Mouse (Mus musculus): ENCODE measurements around the gene Ogdh. TPM values are rescaled to one million over a fixed set of nuclear protein-coding genes. Genes with fewer than 3 reads are reported as not detected.

Ogdh gene
- polyA plus RNA-seq, 1 experiment from 2014 or later = 105 TPM

- Histone ChIP-seq H3K9me3 (ENCODE audit: low read depth, low read length) (no peaks in the 10 kb centered on the region), H3K4me2 (no peak overlapping the region), H3K27me3 (ENCODE audit: insufficient read depth, low read length) (no peaks in the 10 kb centered on the region), H3K4me3 (ENCODE audit: low read depth, low read length) (no peak overlapping the region), H3K9ac (no peak overlapping the region), H3K27ac (ENCODE audit: low read depth) (no peak overlapping the region), H3K36me3 (ENCODE audit: insufficient read depth) (peaks cover 28% of the 10 kb centered on the region), H3K4me1 (ENCODE audit: insufficient read depth) (peaks cover 3% of the 10 kb centered on the region; the same call in 1 of the 2 replicates)
- DNase-seq (no peak), ATAC-seq (ENCODE audit: insufficient read depth) (no peak)
- 85% methylated on average over 4 of the region's 4 CpGs for WGBS
- no peak for TF ChIP-seq CTCF (IDR thresholded peaks at IDR 0.05; ENCODE audit: low read depth)
Observed at GRCm38 (mm10) chr11:6294632-6295031, 3.2 kb downstream of the Ogdh start.

DNA sequence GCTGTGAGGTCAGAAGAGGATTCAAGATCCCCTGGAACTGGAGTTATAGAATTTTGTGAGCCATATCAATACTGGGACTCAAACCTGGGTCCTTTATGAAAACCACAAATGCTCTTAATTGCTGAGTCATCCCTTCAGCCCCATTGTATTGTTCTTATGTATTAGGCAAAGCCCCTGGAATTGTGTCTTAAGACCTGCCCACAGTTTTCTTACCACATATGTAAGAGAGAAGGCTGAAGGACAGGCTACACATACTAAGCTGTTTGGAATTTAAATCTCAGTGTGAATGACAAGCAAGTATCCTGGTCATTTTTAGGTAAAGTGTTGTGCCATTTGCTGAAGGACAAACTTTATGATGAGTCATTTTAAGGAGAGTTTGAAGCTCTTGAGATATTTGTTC, 4.6 kb downstream of the Ogdh start:
- DNase-seq = no peak
- H3K9me3 ChIP-seq (ENCODE audit: low read depth, low read length) = no peaks in the 10 kb centered on the region
- no peak overlapping the region for H3K4me3 ChIP-seq (ENCODE audit: low read depth, low read length)
- H3K36me3 ChIP-seq (ENCODE audit: insufficient read depth) = peaks cover 42% of the 10 kb centered on the region
- H3K27ac ChIP-seq (ENCODE audit: low read depth) = no peak overlapping the region
- H3K4me1 ChIP-seq (ENCODE audit: insufficient read depth) = peaks cover 3% of the 10 kb centered on the region; the same call in 1 of the 2 replicates
- no peak for ATAC-seq (ENCODE audit: insufficient read depth)
- no peak overlapping the region for H3K9ac ChIP-seq
- no peak for TF ChIP-seq CTCF (IDR thresholded peaks at IDR 0.05; ENCODE audit: low read depth)
- no peaks in the 10 kb centered on the region for H3K27me3 ChIP-seq (ENCODE audit: insufficient read depth, low read length)
- H3K4me2 ChIP-seq = no peak overlapping the region

DNA sequence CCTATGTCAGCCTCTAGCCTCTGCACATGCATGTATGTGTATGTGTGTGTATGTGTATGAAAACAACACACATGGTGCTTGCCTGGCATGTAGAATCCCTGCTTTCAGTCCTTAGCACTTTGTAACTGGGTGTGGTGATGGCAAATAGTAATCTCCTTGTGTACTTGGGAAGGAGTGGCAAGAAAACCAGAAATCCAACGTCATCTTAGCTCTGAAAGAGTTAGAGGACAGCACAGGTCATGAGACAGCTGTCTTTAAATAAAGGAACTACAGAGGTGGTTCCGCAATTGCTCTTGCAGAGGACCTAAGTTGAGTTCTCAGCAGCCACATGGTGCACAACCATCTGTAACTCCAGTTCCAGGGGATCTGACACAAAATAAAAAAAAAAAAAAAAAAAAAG, 8.0 kb downstream of the Ogdh start:
- Histone ChIP-seq H3K9me3 (ENCODE audit: low read depth, low read length) (no peaks in the 10 kb centered on the region), H3K4me2 (no peak overlapping the region), H3K27me3 (ENCODE audit: insufficient read depth, low read length) (no peaks in the 10 kb centered on the region), H3K27ac (ENCODE audit: low read depth) (no peak overlapping the region), H3K4me1 (ENCODE audit: insufficient read depth) (no peaks in the 10 kb centered on the region), H3K9ac (no peak overlapping the region), H3K36me3 (ENCODE audit: insufficient read depth) (peaks cover 61% of the 10 kb centered on the region), H3K4me3 (ENCODE audit: low read depth, low read length) (no peak overlapping the region)
- ATAC-seq (ENCODE audit: insufficient read depth) (no peak), DNase-seq (no peak)
- TF ChIP-seq CTCF (IDR thresholded peaks at IDR 0.05; ENCODE audit: low read depth) = no peak
- 79% methylated on average over 2 of the region's 2 CpGs for WGBS

DNA sequence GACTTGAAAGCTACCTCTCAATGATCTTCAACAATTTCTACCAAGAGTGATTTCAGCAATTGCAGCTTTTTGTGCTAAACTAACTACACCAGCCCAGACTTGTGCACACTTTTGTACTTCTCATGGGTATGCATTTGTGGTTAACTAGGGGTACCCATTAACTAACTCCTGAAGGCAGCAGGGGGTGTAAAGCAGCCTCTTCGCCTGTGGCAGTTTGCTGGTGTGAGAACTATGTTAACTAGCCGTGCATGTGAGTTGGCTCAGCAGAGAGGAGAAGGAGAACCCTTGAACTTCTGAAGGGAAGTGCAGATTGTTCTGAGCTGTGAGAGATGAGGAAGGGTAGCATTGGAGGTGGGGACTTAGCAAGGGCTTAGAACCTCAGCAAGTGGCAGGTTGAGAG, 11.4 kb downstream of the Ogdh start:
- Histone ChIP-seq H3K4me1 (ENCODE audit: insufficient read depth) (no peaks in the 10 kb centered on the region), H3K27ac (ENCODE audit: low read depth) (no peak overlapping the region), H3K4me2 (no peak overlapping the region), H3K9ac (no peak overlapping the region), H3K36me3 (ENCODE audit: insufficient read depth) (peaks cover 62% of the 10 kb centered on the region), H3K9me3 (ENCODE audit: low read depth, low read length) (no peaks in the 10 kb centered on the region), H3K27me3 (ENCODE audit: insufficient read depth, low read length) (no peaks in the 10 kb centered on the region), H3K4me3 (ENCODE audit: low read depth, low read length) (no peak overlapping the region)
- no peak for DNase-seq
- ATAC-seq (ENCODE audit: insufficient read depth) = no peak
- WGBS = 93% methylated on average over 2 of the region's 2 CpGs
- no peak for TF ChIP-seq CTCF (IDR thresholded peaks at IDR 0.05; ENCODE audit: low read depth)

GRCm38 (mm10) chr11:6305943-6306430, 14.6 kb downstream of the Ogdh start:
- no peak overlapping the region for H3K4me3 ChIP-seq (ENCODE audit: low read depth, low read length)
- no peak overlapping the region for H3K27ac ChIP-seq (ENCODE audit: low read depth)
- H3K36me3 ChIP-seq (ENCODE audit: insufficient read depth) = peaks cover 32% of the 10 kb centered on the region
- no peaks in the 10 kb centered on the region for H3K4me1 ChIP-seq (ENCODE audit: insufficient read depth)
- no peak overlapping the region for H3K4me2 ChIP-seq
- TF ChIP-seq CTCF (IDR thresholded peaks at IDR 0.05; ENCODE audit: low read depth) = no peak
- no peak overlapping the region for H3K9ac ChIP-seq
- no peak for DNase-seq
- no peaks in the 10 kb centered on the region for H3K27me3 ChIP-seq (ENCODE audit: insufficient read depth, low read length)
- H3K9me3 ChIP-seq (ENCODE audit: low read depth, low read length) = no peaks in the 10 kb centered on the region
- no peak for ATAC-seq (ENCODE audit: insufficient read depth)
- 93% methylated on average over 1 of the region's 1 CpGs for WGBS

- TF ChIP-seq CTCF (IDR thresholded peaks at IDR 0.05; ENCODE audit: low read depth) = no peak
- WGBS = 87% methylated on average over 4 of the region's 4 CpGs
- Histone ChIP-seq H3K9ac (no peak overlapping the region), H3K27me3 (ENCODE audit: insufficient read depth, low read length) (no peaks in the 10 kb centered on the region), H3K4me3 (ENCODE audit: low read depth, low read length) (no peak overlapping the region), H3K27ac (ENCODE audit: low read depth) (no peak overlapping the region), H3K4me1 (ENCODE audit: insufficient read depth) (no peaks in the 10 kb centered on the region), H3K4me2 (no peak overlapping the region), H3K36me3 (ENCODE audit: insufficient read depth) (peaks cover 25% of the 10 kb centered on the region), H3K9me3 (ENCODE audit: low read depth, low read length) (no peaks in the 10 kb centered on the region)
- ATAC-seq (ENCODE audit: insufficient read depth) (no peak), DNase-seq (no peak)
Observed at GRCm38 (mm10) chr11:6308181-6308580, 16.7 kb downstream of the Ogdh start.

GRCm38 (mm10) chr11:6313874-6314406, 22.5 kb downstream of the Ogdh start:
- H3K27ac ChIP-seq (ENCODE audit: low read depth) = no peak overlapping the region
- no peaks in the 10 kb centered on the region for H3K9me3 ChIP-seq (ENCODE audit: low read depth, low read length)
- WGBS = 80% methylated on average over 7 of the region's 7 CpGs
- no peaks in the 10 kb centered on the region for H3K4me1 ChIP-seq (ENCODE audit: insufficient read depth)
- H3K9ac ChIP-seq = no peak overlapping the region
- H3K36me3 ChIP-seq (ENCODE audit: insufficient read depth) = peaks cover 50% of the 10 kb centered on the region
- no peak for TF ChIP-seq CTCF (IDR thresholded peaks at IDR 0.05; ENCODE audit: low read depth)
- DNase-seq (no peak), ATAC-seq (ENCODE audit: insufficient read depth) (no peak)
- H3K27me3 ChIP-seq (ENCODE audit: insufficient read depth, low read length) = no peaks in the 10 kb centered on the region
- H3K4me3 ChIP-seq (ENCODE audit: low read depth, low read length) = no peak overlapping the region
- H3K4me2 ChIP-seq = no peak overlapping the region

DNA sequence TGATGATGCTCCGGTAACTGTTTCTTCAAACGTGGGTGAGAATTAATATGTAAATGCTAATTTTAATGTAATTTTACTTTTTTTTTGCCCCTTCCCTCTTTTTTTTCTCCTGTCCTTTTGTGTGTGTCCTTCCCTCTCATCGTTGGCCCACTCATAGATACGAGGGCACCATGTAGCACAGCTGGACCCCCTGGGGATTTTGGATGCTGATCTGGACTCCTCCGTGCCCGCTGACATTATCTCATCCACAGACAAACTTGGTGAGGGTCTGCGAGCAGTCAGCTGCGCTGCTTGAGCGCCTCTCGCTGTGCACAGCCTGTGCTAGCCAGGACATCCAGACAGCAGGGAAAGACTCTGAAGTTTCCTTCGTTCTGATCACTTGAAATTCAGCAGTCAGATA, 25.4 kb downstream of the Ogdh start:
- Histone ChIP-seq H3K36me3 (ENCODE audit: insufficient read depth) (peaks cover 67% of the 10 kb centered on the region), H3K27ac (ENCODE audit: low read depth) (no peak overlapping the region), H3K27me3 (ENCODE audit: insufficient read depth, low read length) (no peaks in the 10 kb centered on the region), H3K9ac (no peak overlapping the region), H3K4me3 (ENCODE audit: low read depth, low read length) (no peak overlapping the region), H3K9me3 (ENCODE audit: low read depth, low read length) (no peaks in the 10 kb centered on the region), H3K4me1 (ENCODE audit: insufficient read depth) (no peaks in the 10 kb centered on the region), H3K4me2 (no peak overlapping the region)
- ATAC-seq (ENCODE audit: insufficient read depth) (no peak), DNase-seq (no peak)
- TF ChIP-seq CTCF (IDR thresholded peaks at IDR 0.05; ENCODE audit: low read depth) = no peak
- WGBS = 90% methylated on average over 11 of the region's 11 CpGs
